Mouse (Mus musculus) liver, embryonic 14.5 days (tissue): ENCODE measurements at regions not wholly inside any gene's neighbourhood (a gene's known extent, or its start where the extent isn't known, plus 50 kb on each side); places are given as distances from the start of the nearest gene placed in this dataset.

Experiments used
- ATAC-seq: fragments of 200-750 bp; cut with Nextera tagmentation; 2 replicates; pipeline ENCODE4 v1.8.0; 2017; ENCODE audit warnings: moderate number of reproducible peaks, mild to moderate bottlenecking, moderate library complexity; ENCODE audit not compliant: insufficient read depth
- DNase-seq, 3 experiments: peaks; one replicate each; pipeline ENCODE4 v3.0.0-alpha.2; 2012 to 2013; ENCODE audit warnings: low read depth in 3 of 3, low spot score in 3 of 3
- H3K27ac ChIP-seq: fragments of 300-500 bp; sonication (generic); 2 replicates; pipeline ENCODE4 v1.5.1; 2014; ENCODE audit warnings: moderate library complexity, mild to moderate bottlenecking, control low read depth, inconsistent platforms
- H3K27me3 ChIP-seq: fragments of 300-500 bp; sonication (generic); 2 replicates; pipeline ENCODE4 v1.6.1; 2014; ENCODE audit warnings: mild to moderate bottlenecking, low read length, moderate library complexity; ENCODE audit not compliant: control insufficient read depth, insufficient read depth
- H3K36me3 ChIP-seq: fragments of 300-500 bp; sonication (generic); replicated peaks from 2 replicates; pipeline ENCODE4 v1.6.1; 2014; ENCODE audit warnings: low read depth; ENCODE audit not compliant: control insufficient read depth, insufficient read depth
- H3K4me1 ChIP-seq, 2 experiments: fragments of 200-500 bp in 1 of 2; fragments of 300-500 bp in 1 of 2; sonication (generic) in 1 of 2; replicated peaks; 2 replicates each; pipeline ENCODE4 v1.6.1; 2012 to 2014; ENCODE audit warnings: antibody characterized with exemption in 1 of 2, inconsistent platforms in 1 of 2, low read length in 1 of 2; ENCODE audit not compliant: control insufficient read depth in 2 of 2, insufficient read depth in 2 of 2
- H3K4me2 ChIP-seq: fragments of 300-500 bp; sonication (generic); 2 replicates; pipeline ENCODE4 v1.6.1; 2014; ENCODE audit warnings: low read depth, mild to moderate bottlenecking, control low read depth, moderate library complexity
- H3K4me3 ChIP-seq, 2 experiments: fragments of 200-500 bp in 1 of 2; fragments of 300-500 bp in 1 of 2; sonication (generic) in 1 of 2; 2 replicates each; pipeline ENCODE4 v1.5.1; 2012 to 2014; ENCODE audit warnings: low read depth in 2 of 2, low read length in 2 of 2, mild to moderate bottlenecking in 2 of 2, control low read depth in 1 of 2, inconsistent platforms in 1 of 2, moderate library complexity in 1 of 2; ENCODE audit not compliant: insufficient read depth in 1 of 2
- H3K9ac ChIP-seq: fragments of 300-500 bp; sonication (generic); replicated peaks from 2 replicates; pipeline ENCODE4 v1.6.1; 2014; ENCODE audit warnings: mild to moderate bottlenecking, control low read depth, moderate library complexity
- H3K9me3 ChIP-seq: fragments of 300-500 bp; sonication (generic); 2 replicates; pipeline ENCODE4 v1.6.1; 2016; ENCODE audit warnings: low read length, mixed read lengths; ENCODE audit not compliant: control insufficient read depth
- CTCF ChIP-seq: IDR thresholded peaks from 2 replicates; pipeline ENCODE4 v1.5.1; 2016; ENCODE audit warnings: antibody characterized with exemption, low read depth, control low read depth
- EP300 ChIP-seq: IDR thresholded peaks from 2 replicates; pipeline ENCODE4 v1.6.1; 2016; ENCODE audit warnings: antibody characterized with exemption, low read depth
- WGBS: fragments of 180-500 bp; shearing (Covaris S2); extraction: QIAGEN DNeasy Blood & Tissue Kit; methylation state at CpG from one replicate; pipeline ENCODE4 v1.1.7; 2014; ENCODE audit not compliant: insufficient replicate concordance; 5-methylcytosine and 5-hydroxymethylcytosine counted together

GRCm38 (mm10) chr4:71338582-71338981 is 419.2 kb downstream of the Gm11232 start:
- H3K9ac ChIP-seq: no peak overlapping the region
- H3K9me3 ChIP-seq: no peaks in the 10 kb centered on the region
- H3K4me2 ChIP-seq: no peak overlapping the region
- DNase-seq (no peak), ATAC-seq (no peak)
- 40% methylated on average over 1 of the region's 1 CpGs for WGBS
- no peaks in the 10 kb centered on the region for H3K27me3 ChIP-seq
- no peak overlapping the region for H3K27ac ChIP-seq
- TF ChIP-seq CTCF (no peak), EP300 (no peak)
- no peaks in the 10 kb centered on the region for H3K4me1 ChIP-seq
- H3K36me3 ChIP-seq: no peaks in the 10 kb centered on the region
- no peak overlapping the region for H3K4me3 ChIP-seq

DNA sequence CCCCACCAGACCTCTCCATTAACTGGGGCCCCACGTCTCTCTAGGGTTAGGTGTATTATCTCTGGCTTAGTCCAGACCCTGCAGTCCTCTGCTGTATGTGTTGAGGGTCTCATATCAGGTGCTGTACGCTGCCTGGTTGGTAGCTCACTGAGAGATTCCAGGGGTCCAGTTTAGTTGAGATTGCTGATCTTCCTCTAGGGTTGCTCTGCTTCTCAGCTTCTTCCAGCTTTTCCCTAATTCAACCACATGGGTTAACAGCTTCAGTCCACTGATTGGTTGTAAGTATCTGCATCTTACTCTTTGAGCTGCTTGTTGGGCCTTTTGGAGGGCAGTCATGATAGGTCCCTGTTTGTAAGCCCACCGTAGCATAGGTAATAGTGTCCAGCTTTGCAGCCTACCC is 425.1 kb downstream of the Gm11232 start:
- H3K4me3 ChIP-seq: no peak overlapping the region
- ATAC-seq (no peak), DNase-seq (no peak)

GRCm38 (mm10) chr4:71332018-71332417 is 425.7 kb downstream of the Gm11232 start:
- Histone ChIP-seq H3K4me1 (no peaks in the 10 kb centered on the region), H3K27ac (no peak overlapping the region), H3K9me3 (no peaks in the 10 kb centered on the region), H3K4me3 (no peak overlapping the region), H3K4me2 (no peak overlapping the region), H3K27me3 (no peaks in the 10 kb centered on the region), H3K9ac (no peak overlapping the region), H3K36me3 (no peaks in the 10 kb centered on the region)
- TF ChIP-seq EP300: no peak
- peak; percentile 21; the same call in 1 of the 2 replicates for TF ChIP-seq CTCF
- ATAC-seq (no peak), DNase-seq (no peak)
- 55% methylated on average over 4 of the region's 4 CpGs for WGBS

More for the DNA sequence above, 425.1 kb downstream of the Gm11232 start:
- no peaks in the 10 kb centered on the region for H3K9me3 ChIP-seq
- TF ChIP-seq CTCF: no peak
- TF ChIP-seq EP300: no peak
- WGBS: 47% methylated on average over 3 of the region's 3 CpGs
- H3K4me2 ChIP-seq: no peak overlapping the region
- H3K27me3 ChIP-seq: no peaks in the 10 kb centered on the region
- H3K9ac ChIP-seq: no peak overlapping the region
- no peaks in the 10 kb centered on the region for H3K4me1 ChIP-seq
- H3K36me3 ChIP-seq: no peaks in the 10 kb centered on the region
- no peak overlapping the region for H3K27ac ChIP-seq

DNA sequence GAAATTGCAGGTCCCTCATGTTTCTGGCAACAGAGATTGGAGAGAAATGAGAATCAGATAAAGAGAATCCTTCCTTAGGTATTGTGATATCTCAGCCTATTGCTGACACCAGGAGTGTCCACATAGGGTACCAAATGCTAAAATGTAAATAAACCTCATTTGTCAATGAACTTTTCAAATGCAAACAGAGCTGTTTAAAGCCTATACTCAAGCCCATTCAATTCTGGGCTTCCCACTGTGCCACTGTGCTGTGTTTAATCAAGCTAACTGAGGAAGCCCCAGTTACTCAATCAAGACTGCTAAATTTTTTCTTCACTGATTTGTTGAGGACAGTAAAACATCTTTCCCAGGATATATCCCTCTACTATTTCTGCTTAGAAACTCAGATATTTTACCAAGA is 441.2 kb downstream of the Gm11232 start:
- Histone ChIP-seq H3K4me3 (no peak overlapping the region), H3K27ac (no peak overlapping the region), H3K4me1 (no peaks in the 10 kb centered on the region), H3K9me3 (no peaks in the 10 kb centered on the region), H3K9ac (no peak overlapping the region), H3K36me3 (no peaks in the 10 kb centered on the region), H3K4me2 (no peak overlapping the region), H3K27me3 (no peaks in the 10 kb centered on the region)
- ATAC-seq (no peak), DNase-seq (no peak)
- no peak for TF ChIP-seq EP300
- no peak for TF ChIP-seq CTCF

- Histone ChIP-seq H3K4me3 (no peak overlapping the region), H3K36me3 (no peaks in the 10 kb centered on the region), H3K9ac (no peak overlapping the region), H3K4me1 (no peaks in the 10 kb centered on the region), H3K27ac (no peak overlapping the region), H3K9me3 (no peaks in the 10 kb centered on the region), H3K4me2 (no peak overlapping the region), H3K27me3 (no peaks in the 10 kb centered on the region)
- TF ChIP-seq CTCF (no peak), EP300 (no peak)
- WGBS: 56% methylated on average over 6 of the region's 6 CpGs
- DNase-seq (no peak), ATAC-seq (no peak)
Measured at GRCm38 (mm10) chr4:71307176-71307612, 450.6 kb downstream of the Gm11232 start.
